Mouse (Mus musculus) C2C12 (cell line): ENCODE results near the gene Gm20532. TPM values are rescaled to one million over a fixed set of nuclear protein-coding genes. Genes with fewer than 3 reads are reported as not detected.

Source experiments
- H3K27me3 ChIP-seq: one replicate; pipeline ENCODE4 v1.6.1; 2011; ENCODE audit not compliant: control insufficient read depth, insufficient read depth, insufficient read length
- H3K36me3 ChIP-seq: one replicate; pipeline ENCODE4 v1.6.1; 2011; ENCODE audit not compliant: control insufficient read depth, insufficient read depth
- H3K4me3 ChIP-seq: one replicate; pipeline ENCODE4 v1.5.1; 2011; ENCODE audit warnings: mild to moderate bottlenecking, control low read depth; ENCODE audit not compliant: poor library complexity, insufficient read depth, severe bottlenecking
- H3K79me2 ChIP-seq: one replicate; pipeline ENCODE4 v1.6.1; 2011; ENCODE audit not compliant: control insufficient read depth, insufficient read depth
- H3K79me3 ChIP-seq: one replicate; pipeline ENCODE4 v1.6.1; 2011; ENCODE audit warnings: low read depth, control low read depth
- H3ac ChIP-seq: one replicate; pipeline ENCODE3; 2011; ENCODE audit warnings: low read depth; ENCODE audit not compliant: control insufficient read depth, insufficient read length
- CEBPB ChIP-seq: IDR thresholded peaks from one replicate; pipeline ENCODE4 v1.6.1; 2011; ENCODE audit warnings: low read depth, mild to moderate bottlenecking, control low read depth, moderate library complexity
- CTCF ChIP-seq: IDR thresholded peaks from one replicate; pipeline ENCODE4 v1.5.1; 2011; ENCODE audit not compliant: control insufficient read depth, insufficient read depth, insufficient read length
- FOSL1 ChIP-seq: IDR thresholded peaks from one replicate; pipeline ENCODE4 v1.8.0; 2011; ENCODE audit warnings: mild to moderate bottlenecking, low read length; ENCODE audit not compliant: poor library complexity, insufficient read depth, severe bottlenecking
- MAX ChIP-seq: IDR thresholded peaks from one replicate; pipeline ENCODE4 v1.6.1; 2011; ENCODE audit warnings: mild to moderate bottlenecking, control low read depth
- MYOD1 ChIP-seq: IDR thresholded peaks from one replicate; pipeline ENCODE4 v1.6.1; 2011; ENCODE audit warnings: low read depth; ENCODE audit not compliant: control insufficient read depth, insufficient read length
- MYOG ChIP-seq: IDR thresholded peaks from one replicate; pipeline ENCODE4 v1.6.1; 2011; ENCODE audit not compliant: control insufficient read depth, insufficient read length; ENCODE audit errors: extremely low read depth
- USF1 ChIP-seq: IDR thresholded peaks from one replicate; pipeline ENCODE4 v1.6.1; 2011; ENCODE audit warnings: low read depth, mild to moderate bottlenecking, control low read depth, moderate library complexity
- polyA plus RNA-seq: library from polyadenylated mRNA; unstranded; fragments of >200 nt; fragmentation: generic; extraction: Trizol; gene quantifications from one replicate; pipeline ENCODE4 v1.2.1, GENCODE M21; 2012; ENCODE audit warnings: missing spikeins

Gene Gm20532
- polyA plus RNA-seq, 1 experiment: not detected

DNA sequence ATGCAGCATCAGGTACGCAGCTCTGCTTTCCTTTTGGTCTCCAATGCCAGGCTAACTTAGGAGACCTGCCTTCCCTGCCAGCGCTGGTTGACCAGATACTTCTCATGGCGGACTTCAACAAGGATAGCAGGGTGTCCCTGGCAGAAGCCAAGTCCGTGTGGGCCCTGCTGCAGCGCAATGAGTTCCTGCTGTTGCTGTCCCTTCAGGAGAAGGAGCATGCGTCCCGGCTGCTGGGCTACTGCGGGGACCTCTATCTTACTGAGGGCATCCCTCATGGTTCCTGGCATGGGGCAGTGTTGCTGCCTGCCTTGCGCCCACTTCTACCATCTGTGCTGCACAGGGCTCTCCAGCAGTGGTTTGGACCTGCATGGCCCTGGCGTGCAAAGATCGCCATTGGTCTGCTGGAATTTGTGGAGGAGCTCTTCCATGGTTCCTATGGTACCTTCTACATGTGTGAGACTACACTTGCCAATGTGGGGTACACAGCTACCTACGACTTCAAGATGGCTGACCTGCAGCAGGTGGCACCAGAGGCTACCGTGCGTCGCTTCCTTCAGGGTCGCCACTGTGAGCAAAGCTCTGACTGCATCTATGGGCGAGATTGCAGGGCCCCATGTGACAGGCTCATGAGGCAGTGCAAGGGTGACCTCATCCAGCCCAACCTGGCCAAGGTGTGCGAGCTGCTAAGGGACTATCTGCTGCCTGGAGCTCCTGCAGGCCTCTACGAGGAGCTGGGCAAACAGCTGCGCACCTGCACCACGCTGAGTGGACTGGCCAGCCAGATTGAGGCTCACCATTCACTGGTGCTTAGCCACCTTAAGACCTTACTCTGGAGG, 49.3 kb downstream of the Gm20532 start:
- H3K79me3 ChIP-seq: peaks cover 27% of the 10 kb centered on the region
- TF ChIP-seq FOSL1: no peak
- TF ChIP-seq MYOG: no peak
- no peak overlapping the region for H3K4me3 ChIP-seq
- no peaks in the 10 kb centered on the region for H3K27me3 ChIP-seq
- no peak overlapping the region for H3ac ChIP-seq
- H3K79me2 ChIP-seq: peaks cover 44% of the 10 kb centered on the region
- H3K36me3 ChIP-seq: peaks cover 46% of the 10 kb centered on the region

DNA sequence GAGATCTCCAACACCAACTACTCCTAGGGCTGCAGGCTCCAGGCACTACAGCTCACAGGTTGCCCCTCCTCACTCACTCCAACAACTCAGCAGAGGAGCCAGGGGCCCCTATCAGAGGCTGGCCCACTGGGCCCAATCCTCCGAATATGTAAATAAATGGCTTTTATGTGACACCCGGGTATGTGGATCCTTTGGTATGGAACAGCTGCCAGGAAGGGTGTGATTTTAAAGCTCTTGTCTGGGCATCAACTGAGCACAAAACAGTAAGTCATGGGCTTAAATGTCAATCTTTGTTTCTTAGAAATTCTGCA, 49.8 kb downstream of the Gm20532 start:
- TF ChIP-seq USF1: no peak
- no peak for TF ChIP-seq MYOD1
- no peak for TF ChIP-seq MYOG
- TF ChIP-seq MAX: no peak
- TF ChIP-seq FOSL1: no peak
- no peak for TF ChIP-seq CTCF
- TF ChIP-seq CEBPB: no peak
- no peak overlapping the region for H3ac ChIP-seq
- peaks cover 46% of the 10 kb centered on the region for H3K36me3 ChIP-seq
- H3K79me3 ChIP-seq: peaks cover 27% of the 10 kb centered on the region
- H3K4me3 ChIP-seq: no peak overlapping the region
- H3K79me2 ChIP-seq: peaks cover 44% of the 10 kb centered on the region
- H3K27me3 ChIP-seq: no peaks in the 10 kb centered on the region

DNA sequence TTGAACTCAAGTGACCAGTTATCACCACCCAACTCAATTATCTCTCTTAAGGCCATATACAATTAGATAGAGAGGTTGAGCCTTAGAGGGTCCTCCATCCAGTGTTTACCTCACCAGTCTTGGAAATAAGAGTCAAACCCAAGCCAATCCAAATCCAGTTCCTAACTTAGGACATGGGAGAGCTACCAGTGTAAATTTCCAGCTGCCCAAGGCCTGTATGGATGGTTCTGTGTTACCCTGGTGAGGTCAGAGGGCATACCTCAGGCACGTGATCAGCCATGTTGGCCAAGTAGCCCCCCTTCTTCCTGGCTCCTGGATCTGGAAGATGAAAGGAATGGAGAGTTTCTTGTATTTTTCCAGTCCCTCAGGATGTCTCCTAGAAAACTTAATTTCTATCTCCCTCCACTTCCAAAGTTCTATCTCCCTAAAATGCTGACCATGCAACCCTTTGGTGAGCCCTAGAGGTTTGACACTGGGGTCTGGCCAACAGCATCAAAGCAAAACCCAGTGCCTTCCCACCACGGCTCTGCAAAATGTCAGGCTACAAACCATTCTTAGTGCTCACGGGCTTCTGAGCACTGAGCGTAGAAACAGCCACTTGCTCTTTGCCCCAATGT, 51.0 kb downstream of the Gm20532 start:
- H3K27me3 ChIP-seq: no peaks in the 10 kb centered on the region
- no peak overlapping the region for H3K4me3 ChIP-seq
- H3K36me3 ChIP-seq: peaks cover 46% of the 10 kb centered on the region
- TF ChIP-seq USF1 (no peak), CEBPB (no peak)
- H3K79me2 ChIP-seq: peaks cover 44% of the 10 kb centered on the region
- peaks cover 27% of the 10 kb centered on the region for H3K79me3 ChIP-seq
- no peak overlapping the region for H3ac ChIP-seq

DNA sequence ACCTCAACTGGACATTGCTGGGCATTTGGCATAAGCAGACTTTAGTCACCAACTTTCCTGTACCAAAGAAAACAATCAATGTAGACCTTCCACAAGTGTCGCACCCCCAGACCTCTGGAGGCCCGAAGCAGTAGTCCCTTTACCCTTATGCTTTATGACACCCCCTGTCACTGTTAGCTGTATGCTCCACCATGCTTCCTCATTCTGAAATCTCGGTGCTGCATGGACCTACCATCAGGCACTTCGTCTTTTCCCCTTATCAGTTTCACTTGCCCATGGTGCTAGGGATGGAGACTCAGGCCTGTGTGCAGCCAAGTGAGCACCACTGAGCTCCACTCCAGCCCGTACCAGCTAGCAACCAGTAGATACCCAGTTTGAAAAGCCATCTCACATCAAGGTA, 51.6 kb downstream of the Gm20532 start:
- H3K27me3 ChIP-seq: no peaks in the 10 kb centered on the region
- peaks cover 27% of the 10 kb centered on the region for H3K79me3 ChIP-seq
- H3K79me2 ChIP-seq: peaks cover 44% of the 10 kb centered on the region
- H3K36me3 ChIP-seq: peaks cover 46% of the 10 kb centered on the region
- peak overlapping the region; percentile 100 for H3K4me3 ChIP-seq
- TF ChIP-seq MYOG: no peak
- no peak for TF ChIP-seq CEBPB
- peak overlapping the region; percentile 16 for H3ac ChIP-seq

DNA sequence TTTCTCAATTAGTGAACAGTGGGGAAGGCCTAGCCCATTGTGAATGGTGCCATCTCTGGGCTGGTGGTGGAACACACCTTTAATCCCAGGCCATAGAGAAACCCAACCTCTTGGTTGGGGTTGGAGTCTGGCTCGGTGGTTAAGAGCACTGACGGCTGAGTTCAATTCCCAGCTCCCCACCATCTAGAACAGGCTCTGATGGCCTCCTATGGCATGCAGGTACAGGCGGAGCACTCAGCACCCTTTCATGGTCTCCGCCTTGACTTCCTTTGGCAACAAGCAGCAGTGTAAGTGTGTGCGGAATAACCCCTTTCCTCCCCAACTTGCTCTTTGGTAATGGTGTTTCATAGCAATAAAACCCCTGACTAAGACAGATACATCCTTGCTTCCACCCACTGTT, 52.1 kb downstream of the Gm20532 start:
- peaks cover 27% of the 10 kb centered on the region for H3K79me3 ChIP-seq
- H3K79me2 ChIP-seq: peaks cover 44% of the 10 kb centered on the region
- H3ac ChIP-seq: peak overlapping the region; percentile 32
- H3K4me3 ChIP-seq: peak overlapping the region; percentile 100
- H3K27me3 ChIP-seq: no peaks in the 10 kb centered on the region
- peaks cover 46% of the 10 kb centered on the region for H3K36me3 ChIP-seq
- TF ChIP-seq CTCF (no peak), CEBPB (no peak), MYOD1 (no peak), FOSL1 (no peak), MYOG (no peak), MAX (no peak), USF1 (no peak)

DNA sequence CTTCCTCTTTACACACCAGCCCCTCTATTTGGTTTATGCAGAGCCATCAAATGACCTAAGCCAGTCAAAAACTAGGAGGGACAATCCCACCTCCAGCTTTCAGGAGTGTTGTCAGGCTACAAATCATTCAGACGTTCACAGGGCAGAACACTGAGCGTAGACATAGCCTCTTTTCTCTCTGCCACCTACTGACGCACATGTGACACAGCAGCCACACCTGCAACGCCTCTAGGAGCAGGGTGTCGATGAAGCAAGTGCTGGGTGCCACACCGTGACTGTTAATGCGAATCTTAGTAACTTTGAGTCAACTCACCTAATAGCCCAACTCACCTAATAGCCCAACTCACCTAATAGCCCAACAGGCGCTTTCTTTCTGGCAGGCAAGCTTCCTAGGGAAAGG, 52.6 kb downstream of the Gm20532 start:
- peaks cover 44% of the 10 kb centered on the region for H3K79me2 ChIP-seq
- TF ChIP-seq CTCF: peak; percentile 26
- no peak for TF ChIP-seq CEBPB
- no peak for TF ChIP-seq MYOD1
- peak; percentile 64 for TF ChIP-seq USF1
- peak; percentile 74 for TF ChIP-seq MAX
- H3K4me3 ChIP-seq: peak overlapping the region; percentile 100
- H3ac ChIP-seq: peak overlapping the region; percentile 32
- peaks cover 27% of the 10 kb centered on the region for H3K79me3 ChIP-seq
- H3K36me3 ChIP-seq: peaks cover 46% of the 10 kb centered on the region
- no peaks in the 10 kb centered on the region for H3K27me3 ChIP-seq
